Mouse (Mus musculus) spleen, adult 2 months (tissue): ENCODE measurements around the gene Mettl8. TPM values are rescaled to one million over a fixed set of nuclear protein-coding genes. Genes with fewer than 3 reads are reported as not detected.

Experiments
- DNase-seq, 2 experiments: peaks; one replicate each; pipeline versions ENCODE4 v3.0.0 to v3.0.0-alpha.2; 2012 to 2021; ENCODE audit warnings: low spot score in 2 of 2, low read depth in 1 of 2
- H3K27ac ChIP-seq: fragments of 200-500 bp; 2 replicates; pipeline ENCODE4 v1.5.1; 2012; ENCODE audit warnings: low read length, inconsistent platforms; ENCODE audit not compliant: insufficient read depth
- H3K27me3 ChIP-seq: fragments of 200-500 bp; 2 replicates; pipeline ENCODE4 v1.6.1; 2012; ENCODE audit warnings: mild to moderate bottlenecking, moderate library complexity, low read length, inconsistent platforms; ENCODE audit not compliant: control insufficient read depth, insufficient read depth
- H3K36me3 ChIP-seq: fragments of 200-500 bp; 2 replicates; pipeline ENCODE4 v1.6.1; 2012; ENCODE audit warnings: mild to moderate bottlenecking, low read length, inconsistent platforms; ENCODE audit not compliant: control insufficient read depth, insufficient read depth
- H3K4me1 ChIP-seq: fragments of 200-500 bp; 2 replicates; pipeline ENCODE4 v1.6.1; 2011; ENCODE audit warnings: inconsistent platforms; ENCODE audit not compliant: control insufficient read depth, insufficient read depth, insufficient read length
- H3K4me3 ChIP-seq: fragments of 200-500 bp; 2 replicates; pipeline ENCODE4 v1.5.1; 2011; ENCODE audit warnings: mild to moderate bottlenecking, inconsistent platforms; ENCODE audit not compliant: insufficient read depth, insufficient read length; ENCODE audit errors: extremely low read depth
- CTCF ChIP-seq: fragments of 200-500 bp; IDR thresholded peaks from 2 replicates; pipeline ENCODE4 v1.5.1; 2011; ENCODE audit warnings: mild to moderate bottlenecking, inconsistent platforms; ENCODE audit not compliant: insufficient read depth, insufficient read length, insufficient replicate concordance; ENCODE audit errors: extremely low read depth
- POLR2A ChIP-seq: fragments of 200-500 bp; IDR thresholded peaks from 2 replicates; pipeline ENCODE4 v1.6.1; 2011; ENCODE audit warnings: low read depth, low read length, inconsistent platforms
- WGBS: fragments of 180-500 bp; shearing (Covaris S2); methylation state at CpG from one replicate; pipeline ENCODE4 v1.1.7; 2018; 5-methylcytosine and 5-hydroxymethylcytosine counted together
- polyA plus RNA-seq: library from polyadenylated mRNA; depleted of rRNA; stranded (reverse); fragments of >200 nt; gene quantifications from 2 replicates; pipeline ENCODE4 v1.2.3, GENCODE M21; 2012

Mettl8 gene
- polyA plus RNA-seq, 1 experiment = 3.5 TPM

DNA sequence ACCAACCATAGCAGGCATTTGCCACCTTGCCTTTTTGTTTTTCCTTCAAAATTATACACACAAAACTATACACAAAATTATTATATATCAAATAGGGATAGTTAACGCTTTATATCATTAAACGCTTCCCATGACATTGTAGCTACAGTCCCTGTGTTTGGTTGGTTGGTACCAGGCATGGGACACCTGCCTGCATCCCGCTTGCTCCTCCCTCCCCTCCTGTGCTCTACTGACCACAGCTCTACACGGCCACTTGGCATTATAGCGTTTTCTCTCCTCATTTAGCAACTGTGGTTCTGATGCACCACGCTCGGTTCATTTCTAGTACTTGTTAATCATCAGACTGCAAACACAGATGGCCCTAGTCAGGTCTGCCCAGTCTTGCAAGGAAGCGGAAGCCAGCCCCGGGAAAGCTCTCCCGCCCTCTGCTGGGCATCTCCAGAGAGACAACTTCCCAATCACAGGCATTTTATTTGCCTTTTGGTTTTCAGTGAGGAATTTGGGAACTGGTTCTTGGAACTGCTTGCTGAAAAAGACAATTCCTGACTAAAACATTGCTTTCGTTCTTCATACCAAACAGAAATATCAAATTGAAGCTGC, 15.8 kb downstream of the Mettl8 start:
- no peaks in the 10 kb centered on the region for H3K27me3 ChIP-seq
- H3K27ac ChIP-seq = no peak overlapping the region
- 62% methylated on average over 11 of the region's 11 CpGs for WGBS
- TF ChIP-seq POLR2A (no peak), CTCF (peak; percentile 50; the same call in 1 of the 2 replicates)
- H3K4me1 ChIP-seq = peaks cover 4% of the 10 kb centered on the region; the same call in 1 of the 2 replicates
- peak in 1 of 2 experiments; percentile 44 for DNase-seq
- no peak overlapping the region for H3K4me3 ChIP-seq
- no peaks in the 10 kb centered on the region for H3K36me3 ChIP-seq

- no peak for TF ChIP-seq CTCF
- TF ChIP-seq POLR2A = no peak
- H3K27me3 ChIP-seq = no peaks in the 10 kb centered on the region
- 62% methylated on average over 6 of the region's 6 CpGs for WGBS
- no peaks in the 10 kb centered on the region for H3K36me3 ChIP-seq
- H3K4me3 ChIP-seq = no peak overlapping the region
- H3K4me1 ChIP-seq = peaks cover 2% of the 10 kb centered on the region; the same call in 1 of the 2 replicates
- H3K27ac ChIP-seq = no peak overlapping the region
- DNase-seq = no peak
These were observed 17.9 kb downstream of the Mettl8 start for GRCm38 (mm10) chr2:71037447-71037846.

DNA sequence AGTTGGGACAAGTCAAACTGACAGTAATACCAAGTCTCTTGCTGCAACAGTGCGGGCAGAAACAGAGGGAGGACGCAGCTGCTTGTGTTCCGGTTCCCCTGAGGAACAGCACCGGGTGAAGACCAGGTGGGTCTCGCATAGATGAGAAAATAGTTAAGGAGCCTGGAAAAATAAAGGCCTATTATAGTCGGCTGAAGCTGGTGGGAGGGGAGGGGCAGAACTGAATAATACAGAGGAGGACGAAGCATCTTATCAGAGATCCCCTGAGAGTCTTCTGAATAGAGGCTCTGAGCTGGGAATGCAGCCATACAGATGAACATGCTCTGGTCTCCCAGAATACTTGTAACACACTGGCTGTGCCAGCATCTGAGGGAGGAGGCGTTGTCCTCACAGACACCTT, 21.4 kb downstream of the Mettl8 start:
- no peak overlapping the region for H3K27ac ChIP-seq
- no peaks in the 10 kb centered on the region for H3K27me3 ChIP-seq
- DNase-seq = no peak
- 74% methylated on average over 8 of the region's 8 CpGs for WGBS
- TF ChIP-seq CTCF (no peak), POLR2A (no peak)
- peaks cover 7% of the 10 kb centered on the region; the same call in 1 of the 2 replicates for H3K4me1 ChIP-seq
- no peaks in the 10 kb centered on the region for H3K36me3 ChIP-seq
- H3K4me3 ChIP-seq = no peak overlapping the region

DNA sequence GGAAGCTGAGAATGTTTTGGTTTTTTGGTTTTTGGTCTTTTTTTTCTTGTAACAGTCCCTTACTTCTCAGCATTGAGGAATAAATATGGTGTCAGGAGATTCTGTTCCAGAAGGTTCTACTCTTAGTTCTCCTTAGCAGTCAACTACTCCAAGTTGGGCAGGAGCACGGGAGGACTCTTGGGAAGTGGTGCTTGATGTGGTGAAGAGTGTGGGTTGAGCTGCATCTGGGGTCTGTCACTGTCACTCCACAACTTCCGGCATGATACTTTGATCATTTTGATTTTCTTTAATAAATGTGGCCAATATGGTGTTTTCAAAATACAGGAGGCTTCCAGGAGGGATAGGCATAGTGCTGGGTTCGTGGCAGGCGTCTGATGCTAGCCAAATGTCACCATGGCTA, 22.4 kb downstream of the Mettl8 start:
- no peak for DNase-seq
- no peak overlapping the region for H3K27ac ChIP-seq
- no peaks in the 10 kb centered on the region for H3K27me3 ChIP-seq
- no peaks in the 10 kb centered on the region for H3K36me3 ChIP-seq
- 73% methylated on average over 4 of the region's 4 CpGs for WGBS
- no peak for TF ChIP-seq CTCF
- TF ChIP-seq POLR2A = no peak
- no peak overlapping the region for H3K4me3 ChIP-seq
- peaks cover 7% of the 10 kb centered on the region; the same call in 1 of the 2 replicates for H3K4me1 ChIP-seq

- H3K27ac ChIP-seq = no peak overlapping the region
- peaks cover 7% of the 10 kb centered on the region; the same call in 1 of the 2 replicates for H3K4me1 ChIP-seq
- no peak overlapping the region; the same call in 1 of the 2 replicates for H3K4me3 ChIP-seq
- peak; percentile 42 to 88 for DNase-seq
- TF ChIP-seq POLR2A (no peak), CTCF (no peak)
- 15% methylated on average over 18 of the region's 18 CpGs for WGBS
- no peaks in the 10 kb centered on the region for H3K36me3 ChIP-seq
- H3K27me3 ChIP-seq = no peaks in the 10 kb centered on the region
These were observed 23.2 kb downstream of the Mettl8 start for GRCm38 (mm10) chr2:71031973-71032794.

DNA sequence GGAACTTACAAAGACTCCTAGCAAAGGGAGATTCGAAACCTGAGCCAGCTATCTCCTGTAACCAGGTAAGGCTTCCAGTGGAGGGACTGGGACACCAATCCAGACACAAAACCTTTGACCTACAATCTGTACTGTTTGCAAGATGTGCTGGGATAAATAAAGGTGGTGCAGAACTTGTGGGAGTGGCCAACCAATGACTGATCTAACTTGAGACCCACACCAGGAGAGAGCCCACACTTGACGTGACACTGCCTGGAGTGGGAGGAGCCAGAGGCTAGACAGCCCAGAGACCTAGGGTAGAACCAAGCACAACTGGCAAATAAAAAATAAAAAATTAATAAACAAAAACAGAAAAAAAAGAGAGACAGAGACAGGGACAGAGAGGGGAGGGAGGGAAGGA, 24.7 kb downstream of the Mettl8 start:
- Histone ChIP-seq H3K27ac (no peak overlapping the region), H3K4me3 (no peak overlapping the region), H3K27me3 (no peaks in the 10 kb centered on the region), H3K4me1 (peaks cover 7% of the 10 kb centered on the region; the same call in 1 of the 2 replicates), H3K36me3 (no peaks in the 10 kb centered on the region)
- DNase-seq = no peak
- no peak for TF ChIP-seq CTCF
- no peak for TF ChIP-seq POLR2A
- WGBS = 89% methylated on average over 2 of the region's 2 CpGs
